Mouse (Mus musculus) testis, adult 2 months (tissue): ENCODE results near the gene Dytn. TPM values are rescaled to one million over a fixed set of nuclear protein-coding genes. Genes with fewer than 3 reads are reported as not detected.

Experiments
- H3K27ac ChIP-seq: fragments of 200-500 bp; 2 replicates; pipeline ENCODE4 v1.5.1; 2012; ENCODE audit warnings: low read depth, low read length; ENCODE audit not compliant: control insufficient read depth, insufficient read depth
- H3K27me3 ChIP-seq: fragments of 200-500 bp; 2 replicates; pipeline ENCODE4 v1.6.1; 2012; ENCODE audit warnings: mild to moderate bottlenecking, low read length, moderate library complexity; ENCODE audit not compliant: control insufficient read depth, insufficient read depth
- H3K36me3 ChIP-seq: fragments of 200-500 bp; 2 replicates; pipeline ENCODE4 v1.6.1; 2012; ENCODE audit warnings: mild to moderate bottlenecking, low read length; ENCODE audit not compliant: control insufficient read depth, insufficient read depth
- H3K4me1 ChIP-seq: fragments of 200-500 bp; 2 replicates; pipeline ENCODE4 v1.6.1; 2012; ENCODE audit warnings: low read length; ENCODE audit not compliant: control insufficient read depth, insufficient read depth
- H3K4me3 ChIP-seq: fragments of 200-500 bp; 2 replicates; pipeline ENCODE4 v1.5.1; 2012; ENCODE audit warnings: low read depth, mild to moderate bottlenecking, low read length, moderate library complexity, mixed read lengths; ENCODE audit not compliant: control insufficient read depth
- CTCF ChIP-seq: fragments of 200-500 bp; IDR thresholded peaks from 2 replicates; pipeline ENCODE4 v1.5.1; 2012; ENCODE audit warnings: low read depth, mild to moderate bottlenecking, inconsistent platforms, low read length, moderate library complexity; ENCODE audit not compliant: control insufficient read depth, insufficient read depth, insufficient replicate concordance
- POLR2A ChIP-seq: fragments of 200-500 bp; IDR thresholded peaks from 2 replicates; pipeline ENCODE4 v1.6.1; 2012; ENCODE audit warnings: low read depth, mild to moderate bottlenecking, inconsistent platforms, low read length, moderate library complexity; ENCODE audit not compliant: control insufficient read depth
- polyA plus RNA-seq: library from polyadenylated mRNA; depleted of rRNA; stranded (reverse); fragments of >200 nt; gene quantifications from 2 replicates; pipeline ENCODE4 v1.2.3, GENCODE M21; 2012

The Dytn gene
- polyA plus RNA-seq, 1 experiment, result not detected

- TF ChIP-seq CTCF, result no peak
- no peak for TF ChIP-seq POLR2A
- Histone ChIP-seq H3K4me3 (no peak overlapping the region), H3K27ac (no peak overlapping the region), H3K36me3 (no peaks in the 10 kb centered on the region), H3K4me1 (no peaks in the 10 kb centered on the region), H3K27me3 (no peaks in the 10 kb centered on the region)
Measured at GRCm38 (mm10) chr1:63675975-63676374, 10.8 kb downstream of the Dytn start.

- H3K4me3 ChIP-seq, result no peak overlapping the region
- TF ChIP-seq CTCF, result no peak
- H3K4me1 ChIP-seq, result peaks cover 2% of the 10 kb centered on the region; the same call in 1 of the 2 replicates
- H3K27ac ChIP-seq, result no peak overlapping the region
- no peaks in the 10 kb centered on the region for H3K27me3 ChIP-seq
- no peaks in the 10 kb centered on the region for H3K36me3 ChIP-seq
Measured at GRCm38 (mm10) chr1:63668852-63669160, 17.9 kb downstream of the Dytn start.

- H3K27me3 ChIP-seq, result no peaks in the 10 kb centered on the region
- peaks cover 2% of the 10 kb centered on the region; the same call in 1 of the 2 replicates for H3K4me1 ChIP-seq
- H3K4me3 ChIP-seq, result no peak overlapping the region
- no peaks in the 10 kb centered on the region for H3K36me3 ChIP-seq
- no peak overlapping the region for H3K27ac ChIP-seq
- no peak for TF ChIP-seq CTCF
- TF ChIP-seq POLR2A, result no peak
Measured at GRCm38 (mm10) chr1:63667949-63668851, 18.5 kb downstream of the Dytn start.

- Histone ChIP-seq H3K4me1 (peaks cover 2% of the 10 kb centered on the region; the same call in 1 of the 2 replicates), H3K27me3 (no peaks in the 10 kb centered on the region), H3K36me3 (no peaks in the 10 kb centered on the region), H3K4me3 (peak overlapping the region; percentile 32; the same call in 1 of the 2 replicates), H3K27ac (no peak overlapping the region)
- TF ChIP-seq POLR2A, result no peak
- TF ChIP-seq CTCF, result no peak
Measured at GRCm38 (mm10) chr1:63667201-63667948, 19.4 kb downstream of the Dytn start.

GRCm38 (mm10) chr1:63666089-63666488 lies 20.6 kb downstream of the Dytn start:
- Histone ChIP-seq H3K4me3 (no peak overlapping the region), H3K27me3 (no peaks in the 10 kb centered on the region), H3K27ac (no peak overlapping the region), H3K36me3 (no peaks in the 10 kb centered on the region), H3K4me1 (peaks cover 2% of the 10 kb centered on the region; the same call in 1 of the 2 replicates)
- TF ChIP-seq CTCF (no peak), POLR2A (no peak)

GRCm38 (mm10) chr1:63659591-63659990 lies 27.1 kb downstream of the Dytn start:
- Histone ChIP-seq H3K36me3 (no peaks in the 10 kb centered on the region), H3K27me3 (no peaks in the 10 kb centered on the region), H3K27ac (no peak overlapping the region), H3K4me1 (peaks cover 1% of the 10 kb centered on the region; the same call in 1 of the 2 replicates), H3K4me3 (no peak overlapping the region)
- TF ChIP-seq CTCF, result no peak
- TF ChIP-seq POLR2A, result no peak

- no peaks in the 10 kb centered on the region for H3K4me1 ChIP-seq
- H3K27ac ChIP-seq, result no peak overlapping the region
- H3K27me3 ChIP-seq, result no peaks in the 10 kb centered on the region
- no peak for TF ChIP-seq CTCF
- no peak for TF ChIP-seq POLR2A
- H3K4me3 ChIP-seq, result no peak overlapping the region
- no peaks in the 10 kb centered on the region for H3K36me3 ChIP-seq
Measured at GRCm38 (mm10) chr1:63658016-63658415, 28.7 kb downstream of the Dytn start.
